14 mouse cellular contexts compared by ENCODE assay signal in the genomic region with DNA sequence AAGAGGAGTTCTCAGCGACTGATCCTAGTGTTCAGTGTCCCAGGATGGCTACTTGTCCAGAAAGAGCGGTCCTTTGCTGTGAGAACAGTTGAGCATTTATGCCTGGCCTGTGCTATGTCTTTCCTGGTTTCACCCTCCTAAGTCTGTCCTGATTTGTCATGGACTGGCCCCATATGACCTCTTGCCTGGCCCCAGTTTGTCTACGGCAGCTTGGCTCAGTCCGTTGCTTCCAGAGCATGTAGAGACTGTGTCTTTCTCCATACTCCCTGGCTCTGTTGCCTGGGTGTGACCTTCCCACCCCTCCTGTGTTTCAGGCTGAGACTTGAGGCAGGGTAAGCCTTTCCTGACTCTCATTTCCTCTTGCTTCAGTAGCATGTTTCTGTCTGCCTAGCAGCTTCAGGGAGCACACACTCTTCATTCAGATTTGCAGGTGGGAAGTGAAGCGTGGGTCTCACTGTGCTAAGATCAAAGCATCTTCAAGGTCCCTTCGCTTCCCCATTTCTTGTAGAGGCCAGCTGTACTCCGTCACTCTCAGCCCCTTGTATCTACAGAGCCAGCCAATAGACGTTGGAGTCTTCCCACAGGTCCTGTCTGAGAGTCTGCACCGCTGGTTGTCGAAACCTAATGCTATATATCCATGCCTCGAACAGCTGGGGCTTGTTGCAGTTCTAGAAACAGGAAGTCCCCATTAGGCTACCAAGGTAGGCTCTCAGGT.
A peak's percentile ranks its signal among the peaks of the same experiment; 100 is the strongest.
DNase-seq lines count a peak whose midpoint lies in the region; TF ChIP-seq lines count a peak whose summit lies in the region.
"Had no signal": no experiment of that assay in that cellular context is flagged by ENCODE, and none has a peak within 500 bp of the region (broad histone marks: within the 10 kb centered on the region; RNA-seq: fewer than 3 reads in every experiment).

No protein-coding gene starts in this region.

- H3K9me3 ChIP-seq in heart, embryonic 10.5 days = no peaks in the 10 kb centered on the region
- no peaks in the 10 kb centered on the region for H3K9me3 ChIP-seq in embryonic facial prominence, embryonic 10.5 days
- H3K9me3 ChIP-seq: hindbrain, embryonic 15.5 days; neural tube, embryonic 15.5 days had no signal

- peaks cover 53% of the 10 kb centered on the region for H3K4me1 ChIP-seq in heart, embryonic 10.5 days
- peaks cover 12% of the 10 kb centered on the region; the same call in 1 of the 2 replicates for H3K4me1 ChIP-seq in spleen, adult 2 months (ENCODE audit: control insufficient read depth, insufficient read depth, insufficient read length)
- peaks cover 16% of the 10 kb centered on the region for H3K4me1 ChIP-seq in embryonic facial prominence, embryonic 10.5 days

- no peak overlapping the region for H3K27ac ChIP-seq in heart, embryonic 10.5 days
- peak overlapping the region; percentile 64 for H3K27ac ChIP-seq in spleen, adult 2 months (ENCODE audit: insufficient read depth, low read length)
- no peak overlapping the region for H3K27ac ChIP-seq in embryonic facial prominence, embryonic 10.5 days (replicated peaks)
- H3K27ac ChIP-seq: hindbrain, embryonic 15.5 days; neural tube, embryonic 15.5 days had no signal

- no peaks in the 10 kb centered on the region for H3K27me3 ChIP-seq in heart, embryonic 10.5 days (ENCODE audit: insufficient read depth, poor library complexity, severe bottlenecking)
- no peaks in the 10 kb centered on the region for H3K27me3 ChIP-seq in spleen, adult 2 months (ENCODE audit: control insufficient read depth, insufficient read depth, low read length)
- no peaks in the 10 kb centered on the region for H3K27me3 ChIP-seq in embryonic facial prominence, embryonic 10.5 days (replicated peaks; ENCODE audit: low read depth, poor library complexity, severe bottlenecking)
- H3K27me3 ChIP-seq: hindbrain, embryonic 15.5 days; neural tube, embryonic 15.5 days had no signal

- TF ChIP-seq POLR2A in spleen, adult 2 months (IDR thresholded peaks at IDR 0.05; ENCODE audit: low read depth, low read length) = no peak

- no peak overlapping the region for H3K4me3 ChIP-seq in heart, embryonic 10.5 days
- no peak overlapping the region for H3K4me3 ChIP-seq in spleen, adult 2 months (ENCODE audit: extremely low read depth, insufficient read depth, insufficient read length)
- H3K4me3 ChIP-seq in embryonic facial prominence, embryonic 10.5 days = no peak overlapping the region
- H3K4me3 ChIP-seq: hindbrain, embryonic 15.5 days; neural tube, embryonic 15.5 days had no signal

- peak; percentile 51 to 62 for DNase-seq in heart, adult 18-20 months
- no peak for DNase-seq in heart, embryonic 10.5 days (ENCODE audit: low spot score)
- DNase-seq in A20 (ENCODE audit: low read depth, low spot score) = peak; percentile 90
- DNase-seq in CD4-positive helper T cell, adult 2 months (ENCODE audit: low read depth, low spot score) = peak; percentile 20
- peak; percentile 36 to 43 for DNase-seq in spleen, adult 2 months (ENCODE audit: low read depth in 1 of 2, low spot score in 2 of 2)
- DNase-seq in embryonic facial prominence, embryonic 10.5 days (ENCODE audit: low spot score) = no peak
- DNase-seq in kidney, postnatal 25 days = no peak
- DNase-seq: cerebellum, adult 9-11 months; kidney, adult 8-10 months; layer of hippocampus, adult 9-11 months; left cerebral cortex, postnatal 4 days; right cerebral cortex, adult 18-20 months had no signal

- no peak for TF ChIP-seq CTCF in spleen, adult 2 months (IDR thresholded peaks at IDR 0.05; ENCODE audit: extremely low read depth, insufficient read depth, insufficient read length, insufficient replicate concordance)

- H3K36me3 ChIP-seq in heart, embryonic 10.5 days = peaks cover 11% of the 10 kb centered on the region
- H3K36me3 ChIP-seq in spleen, adult 2 months (ENCODE audit: control insufficient read depth, insufficient read depth, low read length) = no peaks in the 10 kb centered on the region
- H3K36me3 ChIP-seq in embryonic facial prominence, embryonic 10.5 days (replicated peaks) = peaks cover 53% of the 10 kb centered on the region

- 79% methylated on average over 11 of the region's 11 CpGs for WGBS in heart, embryonic 10.5 days
- 49% methylated on average over 11 of the region's 11 CpGs for WGBS in spleen, adult 2 months
- 85% methylated on average over 11 of the region's 11 CpGs for WGBS in embryonic facial prominence, embryonic 10.5 days

Comparison
In these comparisons a context has a peak if more than half of its experiments do, and no peak if none do; other contexts are left out.
1. DNase-seq: peak in heart, adult 18-20 months (2 of 2), A20 (single experiment), CD4-positive helper T cell, adult 2 months (single experiment) and spleen, adult 2 months (2 of 2); none in heart, embryonic 10.5 days (single experiment), embryonic facial prominence, embryonic 10.5 days (single experiment) and kidney, postnatal 25 days (0 of 2).